Mouse (Mus musculus) CH12.LX (cell line): ENCODE results near the gene Eif2b4. TPM values are rescaled to one million over a fixed set of nuclear protein-coding genes. Genes with fewer than 3 reads are reported as not detected.

ENCODE experiments used
- DNase-seq: peaks from one replicate; pipeline ENCODE4 v3.0.0-alpha.2; 2013; ENCODE audit errors: extremely low read depth
- H3K27ac ChIP-seq: 2 replicates; pipeline ENCODE4 v1.5.1; 2012; ENCODE audit warnings: low read depth, mild to moderate bottlenecking, control low read depth, moderate library complexity; ENCODE audit not compliant: insufficient read depth
- H3K27me3 ChIP-seq: replicated peaks from 2 replicates; pipeline ENCODE3; 2012; ENCODE audit warnings: inconsistent platforms
- H3K36me3 ChIP-seq, 2 experiments: replicated peaks in 1 of 2; 2 replicates each; pipeline versions ENCODE3 to v1.6.1; 2012; ENCODE audit warnings: inconsistent platforms in 1 of 2, low read length in 1 of 2, mild to moderate bottlenecking in 1 of 2, mixed read lengths in 1 of 2, moderate library complexity in 1 of 2; ENCODE audit not compliant: control insufficient read depth in 1 of 2, insufficient read depth in 1 of 2
- H3K4me1 ChIP-seq, 2 experiments: 2 replicates each; pipeline ENCODE4 v1.6.1; 2012; ENCODE audit warnings: inconsistent platforms in 1 of 2, moderate library complexity in 1 of 2; ENCODE audit not compliant: insufficient read depth in 2 of 2, control insufficient read depth in 1 of 2
- H3K4me2 ChIP-seq: 2 replicates; pipeline ENCODE4 v1.6.1; 2012; ENCODE audit warnings: low read depth, mild to moderate bottlenecking, control low read depth; ENCODE audit not compliant: poor library complexity, insufficient read depth, severe bottlenecking
- H3K4me3 ChIP-seq, 3 experiments: fragments of 150-350 bp in 1 of 3; sonication (generic) in 1 of 3; replicated peaks in 1 of 3; 2 replicates each; pipeline versions ENCODE3 to v1.5.1; 2011 to 2012; ENCODE audit warnings: low read depth in 2 of 3, low read length in 2 of 3, mild to moderate bottlenecking in 2 of 3, moderate library complexity in 2 of 3, control low read depth in 1 of 3, improper control_type of control experiment in 1 of 3, inconsistent platforms in 1 of 3, mixed read lengths in 1 of 3; ENCODE audit not compliant: poor library complexity in 1 of 3
- H3K79me2 ChIP-seq: replicated peaks from 2 replicates; pipeline ENCODE4 v1.6.1; 2012; ENCODE audit warnings: mild to moderate bottlenecking, moderate library complexity; ENCODE audit not compliant: control insufficient read depth, poor library complexity, insufficient read depth, severe bottlenecking; ENCODE audit errors: extremely low read depth
- H3K9ac ChIP-seq: 2 replicates; pipeline ENCODE4 v1.6.1; 2012; ENCODE audit warnings: low read depth, mild to moderate bottlenecking, control low read depth, moderate library complexity; ENCODE audit not compliant: insufficient read depth
- H3K9me3 ChIP-seq: replicated peaks from 2 replicates; pipeline ENCODE3; 2012; ENCODE audit warnings: low read length, inconsistent platforms, mixed read lengths
- BHLHE40 ChIP-seq: IDR thresholded peaks from 2 replicates; pipeline ENCODE4 v1.6.1; 2011; ENCODE audit warnings: mild to moderate bottlenecking, low read depth, low read length, improper control_type of control experiment
- CHD2 ChIP-seq: IDR thresholded peaks from 2 replicates; pipeline ENCODE4 v1.6.1; 2011; ENCODE audit warnings: low read length, improper control_type of control experiment
- ELF1 ChIP-seq: IDR thresholded peaks from 2 replicates; pipeline ENCODE4 v1.6.1; 2014; ENCODE audit warnings: low read depth, mild to moderate bottlenecking, inconsistent platforms, low read length, improper control_type of control experiment
- ETS1 ChIP-seq: conservative IDR thresholded peaks from 2 replicates; pipeline ENCODE4 v1.6.1; 2012; ENCODE audit warnings: low read depth, mild to moderate bottlenecking, inconsistent platforms, low read length, improper control_type of control experiment, moderate library complexity
- GABPA ChIP-seq: IDR thresholded peaks from 2 replicates; pipeline ENCODE4 v1.6.1; 2012; ENCODE audit warnings: low read depth, low read length, improper control_type of control experiment, inconsistent platforms; ENCODE audit not compliant: insufficient replicate concordance
- HCFC1 ChIP-seq: IDR thresholded peaks from 2 replicates; pipeline ENCODE4 v1.6.1; 2012; ENCODE audit warnings: low read depth, mild to moderate bottlenecking, inconsistent platforms, low read length, improper control_type of control experiment
- JUN ChIP-seq: IDR thresholded peaks from 2 replicates; pipeline ENCODE4 v1.6.1; 2011; ENCODE audit warnings: low read depth, mild to moderate bottlenecking, low read length, improper control_type of control experiment, moderate library complexity; ENCODE audit not compliant: insufficient read depth
- MAZ ChIP-seq: IDR thresholded peaks from 2 replicates; pipeline ENCODE4 v1.6.1; 2012; ENCODE audit warnings: low read depth, mild to moderate bottlenecking, inconsistent platforms, low read length, improper control_type of control experiment, moderate library complexity
- NELFE ChIP-seq: IDR thresholded peaks from 2 replicates; pipeline ENCODE4 v1.6.1; 2011; ENCODE audit warnings: low read depth, low read length, improper control_type of control experiment
- NRF1 ChIP-seq: IDR thresholded peaks from 2 replicates; pipeline ENCODE4 v1.6.1; 2014; ENCODE audit warnings: low read depth, mild to moderate bottlenecking, inconsistent platforms, low read length, improper control_type of control experiment, moderate library complexity
- PAX5 ChIP-seq: IDR thresholded peaks from 2 replicates; pipeline ENCODE4 v1.6.1; 2012; ENCODE audit warnings: low read length, inconsistent platforms, mixed read lengths
- POLR2A ChIP-seq: IDR thresholded peaks from 2 replicates; pipeline ENCODE4 v1.6.1; 2011; ENCODE audit warnings: low read depth, mild to moderate bottlenecking, improper control_type of control experiment, low read length
- SMC3 ChIP-seq: IDR thresholded peaks from 2 replicates; pipeline ENCODE4 v1.6.1; 2011; ENCODE audit warnings: low read depth, low read length, improper control_type of control experiment
- TCF12 ChIP-seq: IDR thresholded peaks from 2 replicates; pipeline ENCODE4 v1.6.1; 2014; ENCODE audit warnings: low read depth, mild to moderate bottlenecking, inconsistent platforms, low read length, improper control_type of control experiment
- ZKSCAN1 ChIP-seq: IDR thresholded peaks from 2 replicates; pipeline ENCODE4 v1.6.1; 2012; ENCODE audit warnings: low read depth, inconsistent platforms, low read length, improper control_type of control experiment, borderline replicate concordance
- ZMIZ1 ChIP-seq: IDR thresholded peaks from 2 replicates; pipeline ENCODE4 v1.6.1; 2012; ENCODE audit warnings: low read depth, mild to moderate bottlenecking, inconsistent platforms, low read length, improper control_type of control experiment
- ZNF384 ChIP-seq: IDR thresholded peaks from 2 replicates; pipeline ENCODE4 v1.6.1; 2012; ENCODE audit warnings: low read depth, low read length, improper control_type of control experiment, inconsistent platforms
- dilution Hi-C: fragments of 300-500 bp; cut with MboI; formaldehyde crosslinking; loops from 2 replicates; pipeline ENCODE4 v1.14.3; 2020; ENCODE audit warnings: low sequenced_read_pairs; ENCODE audit not compliant: extremely low pct_unique_long_range_greater_than_20kb, extremely low pct_ligation_motif_present
- in situ Hi-C: fragments of 300-500 bp; cut with MboI; formaldehyde crosslinking; loops from 3 replicates; pipeline ENCODE4 v1.14.3; 2019; ENCODE audit warnings: low sequenced_read_pairs, low pct_ligation_motif_present, low pct_unique_long_range_greater_than_20kb, mixed read lengths
- polyA plus RNA-seq: library from polyadenylated mRNA; unstranded; fragments of >175 nt; gene quantifications from 2 replicates; pipeline ENCODE4 v1.2.1, GENCODE M21; 2012; ENCODE audit warnings: low read depth; ENCODE audit not compliant: insufficient read length
- total RNA-seq, 2 experiments: library from RNA; depleted of rRNA; stranded (reverse); fragments of 300-350 nt in 1 of 2; fragments of >200 nt in 1 of 2; gene quantifications; 2 replicates each; pipeline ENCODE4 v1.2.3; 2012 to 2014

Gene Eif2b4
- total and polyA plus RNA-seq, 3 experiments = 26.8 to 99.5 (median 56.8) TPM

- H3K4me2 ChIP-seq = no peak overlapping the region
- no peak for TF ChIP-seq ZMIZ1
- TF ChIP-seq MAZ = no peak
- TF ChIP-seq TCF12 = no peak
- TF ChIP-seq SMC3 = no peak
- no peak for TF ChIP-seq NRF1
- TF ChIP-seq PAX5 = no peak
- no peak for TF ChIP-seq ELF1
- no peak for TF ChIP-seq CHD2
- TF ChIP-seq JUN = no peak
- TF ChIP-seq ETS1 = no peak
- no peak for TF ChIP-seq HCFC1
- TF ChIP-seq BHLHE40 = no peak
- no peak for TF ChIP-seq POLR2A
- no peak for TF ChIP-seq ZNF384
- TF ChIP-seq ZKSCAN1 = no peak
- TF ChIP-seq GABPA = no peak
- TF ChIP-seq NELFE = no peak
These were observed 55.6 kb downstream of the Eif2b4 start for GRCm38 (mm10) chr5:31137658-31138057.

More at GRCm38 (mm10) chr5:31137658-31138057, 55.6 kb downstream of the Eif2b4 start:
- H3K9ac ChIP-seq = no peak overlapping the region
- no peak overlapping the region for H3K27ac ChIP-seq
- no peaks in the 10 kb centered on the region for H3K79me2 ChIP-seq
- dilution Hi-C loops (no loop called here), in situ Hi-C loops (no loop called here)
- no peak overlapping the region for H3K4me3 ChIP-seq
- no peaks in the 10 kb centered on the region for H3K27me3 ChIP-seq
- DNase-seq = no peak
- no peaks in the 10 kb centered on the region for H3K4me1 ChIP-seq
- no peaks in the 10 kb centered on the region for H3K9me3 ChIP-seq
- H3K36me3 ChIP-seq = peaks cover 7 to 15% of the 10 kb centered on the region in 2 experiments

Other genes starting within 250 kb of the Eif2b4 start
Only the 20 nearest of the 22 such genes appear.
- gene Tcf23, start 224.8 kb downstream of the Eif2b4 start, total RNA-seq (2012; rRNA removed) = not detected in 2 replicates
- not detected in 2 replicates for gene Tcf23, start 224.8 kb downstream of the Eif2b4 start, total RNA-seq (2014; rRNA removed)
- not detected in 2 replicates for gene Tcf23, start 224.8 kb downstream of the Eif2b4 start, polyA plus RNA-seq
- 48.8 and 58.0 TPM in 2 replicates for gene Atraid, start 145.1 kb downstream of the Eif2b4 start, total RNA-seq (2012; rRNA removed)
- 88.7 TPM in 2 replicates for gene Atraid, start 145.1 kb downstream of the Eif2b4 start, total RNA-seq (2014; rRNA removed)
- gene Atraid, start 145.1 kb downstream of the Eif2b4 start, polyA plus RNA-seq = 52.7 and 60.1 TPM in 2 replicates
- gene Slc5a6, start 144.5 kb downstream of the Eif2b4 start, total RNA-seq (2012; rRNA removed) = 10.9 and 15.4 TPM in 2 replicates
- gene Slc5a6, start 144.5 kb downstream of the Eif2b4 start, total RNA-seq (2014; rRNA removed) = 8.9 and 9.0 TPM in 2 replicates
- 17.1 and 18.6 TPM in 2 replicates for gene Slc5a6, start 144.5 kb downstream of the Eif2b4 start, polyA plus RNA-seq
- 106 and 135 TPM in 2 replicates for gene Cad, start 138.7 kb downstream of the Eif2b4 start, total RNA-seq (2012; rRNA removed)
- gene Cad, start 138.7 kb downstream of the Eif2b4 start, total RNA-seq (2014; rRNA removed) = 43.1 and 44.3 TPM in 2 replicates
- 108 and 123 TPM in 2 replicates for gene Cad, start 138.7 kb downstream of the Eif2b4 start, polyA plus RNA-seq
- gene Dnajc5g, start 87.1 kb downstream of the Eif2b4 start, total RNA-seq (2012; rRNA removed) = not detected in 2 replicates
- gene Dnajc5g, start 87.1 kb downstream of the Eif2b4 start, total RNA-seq (2014; rRNA removed) = not detected in 2 replicates
- not detected in 2 replicates for gene Dnajc5g, start 87.1 kb downstream of the Eif2b4 start, polyA plus RNA-seq
- gene Slc30a3, start 85.2 kb downstream of the Eif2b4 start, total RNA-seq (2012; rRNA removed) = not detected in 2 replicates
- gene Slc30a3, start 85.2 kb downstream of the Eif2b4 start, total RNA-seq (2014; rRNA removed) = not detected in 2 replicates
- not detected in 2 replicates for gene Slc30a3, start 85.2 kb downstream of the Eif2b4 start, polyA plus RNA-seq
- gene Trim54, start 76.7 kb downstream of the Eif2b4 start, total RNA-seq (2012; rRNA removed) = not detected in 2 replicates
- gene Trim54, start 76.7 kb downstream of the Eif2b4 start, total RNA-seq (2014; rRNA removed) = not detected in 2 replicates
- gene Trim54, start 76.7 kb downstream of the Eif2b4 start, polyA plus RNA-seq = not detected in 2 replicates
- gene Ucn, start 54.6 kb downstream of the Eif2b4 start, total RNA-seq (2012; rRNA removed) = not detected in 2 replicates
- gene Ucn, start 54.6 kb downstream of the Eif2b4 start, total RNA-seq (2014; rRNA removed) = not detected in 2 replicates
- gene Ucn, start 54.6 kb downstream of the Eif2b4 start, polyA plus RNA-seq = not detected in 2 replicates
- 24.0 and 30.3 TPM in 2 replicates for gene Mpv17, start 39.2 kb downstream of the Eif2b4 start, total RNA-seq (2012; rRNA removed)
- gene Mpv17, start 39.2 kb downstream of the Eif2b4 start, total RNA-seq (2014; rRNA removed) = 37.6 and 39.7 TPM in 2 replicates
- gene Mpv17, start 39.2 kb downstream of the Eif2b4 start, polyA plus RNA-seq = 32.8 and 40.4 TPM in 2 replicates
- gene Gm29609, start 13.5 kb downstream of the Eif2b4 start, total RNA-seq (2012; rRNA removed) = 1.4 and 2.7 TPM in 2 replicates
- 1.2 and 2.1 TPM in 2 replicates for gene Gm29609, start 13.5 kb downstream of the Eif2b4 start, total RNA-seq (2014; rRNA removed)
- 0.57 and 3.0 TPM in 2 replicates for gene Gm29609, start 13.5 kb downstream of the Eif2b4 start, polyA plus RNA-seq
- gene Gtf3c2, start 13.3 kb downstream of the Eif2b4 start, total RNA-seq (2012; rRNA removed) = 49.4 and 51.2 TPM in 2 replicates
- 19.4 and 22.8 TPM in 2 replicates for gene Gtf3c2, start 13.3 kb downstream of the Eif2b4 start, total RNA-seq (2014; rRNA removed)
- gene Gtf3c2, start 13.3 kb downstream of the Eif2b4 start, polyA plus RNA-seq = 96.9 and 99.5 TPM in 2 replicates
- gene Snx17, start 203 bp downstream of the Eif2b4 start, total RNA-seq (2012; rRNA removed) = 61.5 and 73.9 TPM in 2 replicates
- gene Snx17, start 203 bp downstream of the Eif2b4 start, total RNA-seq (2014; rRNA removed) = 52.6 and 56.7 TPM in 2 replicates
- gene Snx17, start 203 bp downstream of the Eif2b4 start, polyA plus RNA-seq = 59.2 and 63.9 TPM in 2 replicates
- gene Zfp513, start 8.9 kb upstream of the Eif2b4 start, total RNA-seq (2012; rRNA removed) = 6.9 and 7.4 TPM in 2 replicates
- gene Zfp513, start 8.9 kb upstream of the Eif2b4 start, total RNA-seq (2014; rRNA removed) = 2.4 and 3.6 TPM in 2 replicates
- 10.2 and 12.8 TPM in 2 replicates for gene Zfp513, start 8.9 kb upstream of the Eif2b4 start, polyA plus RNA-seq
- 182 and 225 TPM in 2 replicates for gene Ppm1g, start 27.3 kb upstream of the Eif2b4 start, total RNA-seq (2012; rRNA removed)
- 96.9 and 97.8 TPM in 2 replicates for gene Ppm1g, start 27.3 kb upstream of the Eif2b4 start, total RNA-seq (2014; rRNA removed)
- gene Ppm1g, start 27.3 kb upstream of the Eif2b4 start, polyA plus RNA-seq = 366 and 383 TPM in 2 replicates
- gene Nrbp1, start 47.4 kb upstream of the Eif2b4 start, total RNA-seq (2012; rRNA removed) = 36.6 and 40.4 TPM in 2 replicates
- gene Nrbp1, start 47.4 kb upstream of the Eif2b4 start, total RNA-seq (2014; rRNA removed) = 40.5 and 41.5 TPM in 2 replicates
- gene Nrbp1, start 47.4 kb upstream of the Eif2b4 start, polyA plus RNA-seq = 34.5 and 36.1 TPM in 2 replicates
- not detected in 2 replicates for gene Gm9970, start 47.8 kb upstream of the Eif2b4 start, total RNA-seq (2012; rRNA removed)
- not detected in 2 replicates for gene Gm9970, start 47.8 kb upstream of the Eif2b4 start, total RNA-seq (2014; rRNA removed)
- not detected in 2 replicates for gene Gm9970, start 47.8 kb upstream of the Eif2b4 start, polyA plus RNA-seq
- 13.9 and 14.1 TPM in 2 replicates for gene Krtcap3, start 58.3 kb upstream of the Eif2b4 start, total RNA-seq (2012; rRNA removed)
- 9.8 and 10.0 TPM in 2 replicates for gene Krtcap3, start 58.3 kb upstream of the Eif2b4 start, total RNA-seq (2014; rRNA removed)
- gene Krtcap3, start 58.3 kb upstream of the Eif2b4 start, polyA plus RNA-seq = 8.6 and 11.3 TPM in 2 replicates
- 11.1 and 21.5 TPM in 2 replicates for gene Ift172, start 97.7 kb upstream of the Eif2b4 start, total RNA-seq (2012; rRNA removed)
- 4.3 and 6.1 TPM in 2 replicates for gene Ift172, start 97.7 kb upstream of the Eif2b4 start, total RNA-seq (2014; rRNA removed)
- 8.5 and 9.2 TPM in 2 replicates for gene Ift172, start 97.7 kb upstream of the Eif2b4 start, polyA plus RNA-seq
- 0.13 and 0.34 TPM in 2 replicates for gene Fndc4, start 102.7 kb upstream of the Eif2b4 start, total RNA-seq (2012; rRNA removed)
- not detected in 2 replicates for gene Fndc4, start 102.7 kb upstream of the Eif2b4 start, total RNA-seq (2014; rRNA removed)
- not detected in 2 replicates for gene Fndc4, start 102.7 kb upstream of the Eif2b4 start, polyA plus RNA-seq
- 0.08 TPM in 1 of 2 replicates, not detected in the other for gene Gckr, start 104.0 kb upstream of the Eif2b4 start, total RNA-seq (2012; rRNA removed)
- not detected in 2 replicates for gene Gckr, start 104.0 kb upstream of the Eif2b4 start, total RNA-seq (2014; rRNA removed)
- gene Gckr, start 104.0 kb upstream of the Eif2b4 start, polyA plus RNA-seq = not detected in 2 replicates